In genomic region chr11:70419486-70419885, GRCm38 (mm10) we compare ENCODE assay signal across 26 mouse cellular contexts. TPM values are rescaled to one million over a fixed set of nuclear protein-coding genes. Genes with fewer than 3 reads are reported as not detected.
"Had no signal": no experiment of that assay in that cellular context is flagged by ENCODE, and none has a peak within 500 bp of the region (broad histone marks: within the 10 kb centered on the region; RNA-seq: fewer than 3 reads in every experiment).

No protein-coding gene starts in this region.

- H3K4me3 ChIP-seq: gastrocnemius, adult 2 months; heart, embryonic 10.5 days; heart, embryonic 12.5 days; hindbrain, embryonic 10.5 days; hindbrain, embryonic 12.5 days; intestine, embryonic 15.5 days; left cerebral cortex, adult 2 months; limb, embryonic 10.5 days; limb, embryonic 12.5 days had no signal

- H3K9me3 ChIP-seq: heart, embryonic 10.5 days; heart, embryonic 12.5 days; hindbrain, embryonic 10.5 days; hindbrain, embryonic 12.5 days; intestine, embryonic 15.5 days; limb, embryonic 10.5 days; limb, embryonic 12.5 days had no signal

- H3K9ac ChIP-seq: heart, embryonic 12.5 days; hindbrain, embryonic 12.5 days; hindbrain, embryonic 14.5 days; intestine, embryonic 15.5 days; limb, embryonic 12.5 days had no signal

- H3K4me2 ChIP-seq: heart, embryonic 12.5 days; hindbrain, embryonic 12.5 days; hindbrain, embryonic 14.5 days; intestine, embryonic 15.5 days; limb, embryonic 12.5 days; liver, embryonic 11.5 days had no signal

- ATAC-seq: hindbrain, embryonic 16.5 days; inflammation-experienced regulatory T-cells, adult 6 months; intestine, embryonic 15.5 days; intestine, postnatal 0 days had no signal

- H3K36me3 ChIP-seq: heart, embryonic 10.5 days; heart, embryonic 12.5 days; hindbrain, embryonic 10.5 days; hindbrain, embryonic 12.5 days; intestine, embryonic 15.5 days; limb, embryonic 10.5 days; limb, embryonic 12.5 days had no signal

- H3K4me1 ChIP-seq: heart, embryonic 10.5 days; heart, embryonic 12.5 days; hindbrain, embryonic 10.5 days; hindbrain, embryonic 12.5 days; intestine, embryonic 15.5 days; limb, embryonic 10.5 days; limb, embryonic 12.5 days had no signal

- H3K27me3 ChIP-seq: heart, embryonic 12.5 days; hindbrain, embryonic 12.5 days; intestine, embryonic 15.5 days; limb, embryonic 12.5 days had no signal

- DNase-seq: gastrocnemius, adult 2 months; gastrocnemius, postnatal 10 days; gastrocnemius, postnatal 25 days; heart, adult 18-20 months; heart, postnatal 10 days; heart, postnatal 4 days; kidney, adult 18-20 months; kidney, adult 8-10 months; kidney, postnatal 10 days; kidney, postnatal 25 days; kidney, postnatal 4 days; liver had no signal

- H3K27ac ChIP-seq: gastrocnemius, adult 2 months; heart, embryonic 10.5 days; hindbrain, embryonic 10.5 days; hindbrain, embryonic 12.5 days; hindbrain, embryonic 14.5 days; intestine, embryonic 15.5 days; left cerebral cortex, adult 2 months; limb, embryonic 10.5 days; limb, embryonic 12.5 days had no signal

RNA-seq across cellular contexts. Expression of gene Zmynd15, which starts 39.7 kb away (rescaled TPM):
- total RNA-seq: granulocyte monocyte progenitor cell, adult 5-6 weeks had no signal
- polyA plus RNA-seq: inflammation-experienced regulatory T-cells, adult 6 months had no signal

RNA-seq across cellular contexts. Expression of gene Cxcl16, which starts 40.3 kb away (rescaled TPM):
- total RNA-seq: granulocyte monocyte progenitor cell, adult 5-6 weeks had no signal
